Mouse (Mus musculus) forebrain, embryonic 10.5 days (tissue): Measurements from ENCODE around the gene Rap2b. TPM values are rescaled to one million over a fixed set of nuclear protein-coding genes. Genes with fewer than 3 reads are reported as not detected.

ENCODE experiments used
- DNase-seq: peaks from one replicate; pipeline ENCODE4 v3.0.0-alpha.2; 2017; ENCODE audit warnings: low spot score; ENCODE audit errors: extremely low spot score
- H3K27ac ChIP-seq: fragments of 300-500 bp; sonication (generic); 2 replicates; pipeline ENCODE4 v1.5.1; 2016; ENCODE audit warnings: mild to moderate bottlenecking
- H3K27me3 ChIP-seq: fragments of 300-500 bp; sonication (generic); 2 replicates; pipeline ENCODE4 v1.6.1; 2016; ENCODE audit warnings: mild to moderate bottlenecking; ENCODE audit not compliant: poor library complexity, severe bottlenecking
- H3K36me3 ChIP-seq: fragments of 300-500 bp; sonication (generic); replicated peaks from 2 replicates; pipeline ENCODE4 v1.6.1; 2016; ENCODE audit warnings: mild to moderate bottlenecking, moderate library complexity
- H3K4me1 ChIP-seq: fragments of 300-500 bp; sonication (generic); 2 replicates; pipeline ENCODE4 v1.6.1; 2016
- H3K4me3 ChIP-seq: fragments of 300-500 bp; sonication (generic); 2 replicates; pipeline ENCODE4 v1.5.1; 2016; ENCODE audit warnings: mild to moderate bottlenecking, moderate library complexity
- H3K9me3 ChIP-seq: fragments of 300-500 bp; sonication (generic); 2 replicates; pipeline ENCODE4 v1.6.1; 2016; ENCODE audit warnings: mild to moderate bottlenecking, moderate library complexity
- WGBS: fragments of 180-500 bp; shearing (Covaris S2); methylation state at CpG from one replicate; pipeline ENCODE4 v1.1.7; 2016; 5-methylcytosine and 5-hydroxymethylcytosine counted together
- polyA plus RNA-seq: library from polyadenylated mRNA; unstranded; fragments of >200 nt; fragmentation: Nextera tagmentation; extraction: Ambion mirVana; gene quantifications from 2 replicates; pipeline ENCODE4 v1.2.1, GENCODE M21; 2016

The Rap2b gene
- polyA plus RNA-seq, 1 experiment from 2014 or later, result 10.2 TPM

DNA sequence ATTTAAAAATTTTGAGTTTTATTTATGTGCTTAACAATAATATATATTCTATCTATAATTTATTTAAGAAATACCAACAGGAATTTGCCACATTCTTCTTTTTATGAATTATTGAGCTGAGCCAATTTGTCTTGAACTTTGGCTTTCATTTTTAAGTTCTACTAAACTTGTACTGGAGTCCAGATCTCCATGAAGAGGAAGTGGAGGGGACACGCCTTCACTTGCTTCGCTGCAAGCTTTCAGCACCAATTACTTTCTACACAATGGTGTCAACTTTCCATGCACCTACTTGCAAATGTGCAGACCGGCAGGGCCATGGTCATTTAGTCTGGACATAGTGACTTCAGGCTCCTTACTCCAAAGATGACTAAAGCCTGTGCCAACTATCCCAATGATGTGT lies 32.1 kb downstream of the Rap2b start:
- Histone ChIP-seq H3K27me3 (no peaks in the 10 kb centered on the region), H3K27ac (no peak overlapping the region), H3K4me1 (peaks cover 9% of the 10 kb centered on the region; the same call in 1 of the 2 replicates), H3K36me3 (no peaks in the 10 kb centered on the region), H3K9me3 (no peaks in the 10 kb centered on the region), H3K4me3 (no peak overlapping the region)
- WGBS, result 81% methylated on average over 3 of the region's 3 CpGs
- DNase-seq, result no peak

DNA sequence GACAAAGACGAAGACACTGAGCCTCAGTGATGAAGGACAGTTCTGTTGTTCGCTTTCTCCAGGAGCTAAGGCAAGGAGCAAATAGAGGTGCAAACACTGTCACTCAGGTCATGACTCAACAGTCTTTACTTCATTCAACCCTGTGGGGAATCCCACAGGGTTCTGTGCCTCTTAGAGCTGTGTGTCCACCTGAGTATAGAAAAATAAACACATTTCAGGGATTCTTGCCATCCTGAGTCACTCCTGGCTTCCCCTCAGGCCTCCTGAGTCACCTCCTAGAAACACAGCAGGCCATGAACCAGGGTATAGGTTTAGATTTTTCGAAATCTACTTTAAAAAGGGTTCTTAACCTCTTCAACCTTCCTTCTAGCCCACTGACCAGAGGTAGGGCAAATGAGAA lies 33.9 kb downstream of the Rap2b start:
- WGBS, result 85% methylated on average over 3 of the region's 3 CpGs
- no peak for DNase-seq
- H3K4me1 ChIP-seq, result peaks cover 9% of the 10 kb centered on the region; the same call in 1 of the 2 replicates
- no peaks in the 10 kb centered on the region for H3K9me3 ChIP-seq
- H3K4me3 ChIP-seq, result no peak overlapping the region
- H3K36me3 ChIP-seq, result no peaks in the 10 kb centered on the region
- no peak overlapping the region for H3K27ac ChIP-seq
- H3K27me3 ChIP-seq, result no peaks in the 10 kb centered on the region

DNA sequence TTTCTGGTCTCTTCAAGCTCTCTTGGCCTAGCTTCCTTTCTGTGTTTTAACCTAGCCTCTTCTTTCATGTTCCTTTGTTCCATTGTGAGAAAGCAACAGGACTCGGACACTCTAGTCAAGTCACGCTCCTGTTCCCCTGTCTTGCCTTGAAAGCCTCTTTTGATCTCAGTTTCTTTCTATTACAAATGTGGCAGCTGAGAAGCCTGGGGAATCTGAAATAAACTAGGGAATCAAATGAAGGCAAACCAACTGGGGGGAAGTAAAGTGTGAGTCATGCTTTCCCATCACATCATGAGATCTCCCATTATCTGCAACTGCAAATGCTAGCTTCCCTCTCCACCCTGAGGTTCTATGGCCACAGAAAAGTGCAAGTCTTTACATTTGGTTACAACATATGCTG lies 35.3 kb downstream of the Rap2b start:
- H3K36me3 ChIP-seq, result no peaks in the 10 kb centered on the region
- WGBS, result 33% methylated on average over 2 of the region's 2 CpGs
- H3K27me3 ChIP-seq, result no peaks in the 10 kb centered on the region
- H3K4me1 ChIP-seq, result peaks cover 9% of the 10 kb centered on the region; the same call in 1 of the 2 replicates
- no peak overlapping the region for H3K27ac ChIP-seq
- H3K4me3 ChIP-seq, result no peak overlapping the region
- H3K9me3 ChIP-seq, result no peaks in the 10 kb centered on the region
- DNase-seq, result no peak

DNA sequence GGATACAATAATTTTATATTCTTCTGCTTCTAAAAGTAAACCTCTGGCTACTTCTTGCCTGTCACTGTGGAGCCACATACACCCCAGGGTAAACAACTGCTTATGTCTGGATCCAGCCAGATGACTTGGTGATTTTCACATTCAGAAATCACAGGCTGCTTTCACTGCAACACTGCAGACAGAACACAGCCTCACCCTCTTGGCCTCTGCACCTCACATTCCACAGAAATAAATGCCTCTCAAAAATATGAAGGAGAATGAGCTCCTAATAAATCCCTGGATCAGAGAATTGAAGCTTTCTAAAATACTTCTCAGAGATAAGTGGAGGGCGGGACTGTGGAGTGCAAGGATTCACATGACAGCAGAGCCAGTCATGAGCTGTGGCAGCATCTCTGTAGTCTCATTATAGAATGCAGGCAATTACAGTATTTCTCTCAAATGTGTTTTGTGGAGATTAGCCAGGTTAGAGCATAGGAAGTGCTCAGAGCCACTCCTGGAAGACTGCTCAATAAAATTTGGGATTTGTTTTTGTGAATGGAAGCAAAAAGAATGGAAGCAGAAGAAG lies 39.5 kb downstream of the Rap2b start:
- Histone ChIP-seq H3K4me3 (no peak overlapping the region), H3K36me3 (no peaks in the 10 kb centered on the region), H3K4me1 (peaks cover 9% of the 10 kb centered on the region; the same call in 1 of the 2 replicates), H3K27ac (no peak overlapping the region), H3K9me3 (no peaks in the 10 kb centered on the region), H3K27me3 (no peaks in the 10 kb centered on the region)
- WGBS, result 74% methylated on average over 1 of the region's 1 CpGs
- no peak for DNase-seq

DNA sequence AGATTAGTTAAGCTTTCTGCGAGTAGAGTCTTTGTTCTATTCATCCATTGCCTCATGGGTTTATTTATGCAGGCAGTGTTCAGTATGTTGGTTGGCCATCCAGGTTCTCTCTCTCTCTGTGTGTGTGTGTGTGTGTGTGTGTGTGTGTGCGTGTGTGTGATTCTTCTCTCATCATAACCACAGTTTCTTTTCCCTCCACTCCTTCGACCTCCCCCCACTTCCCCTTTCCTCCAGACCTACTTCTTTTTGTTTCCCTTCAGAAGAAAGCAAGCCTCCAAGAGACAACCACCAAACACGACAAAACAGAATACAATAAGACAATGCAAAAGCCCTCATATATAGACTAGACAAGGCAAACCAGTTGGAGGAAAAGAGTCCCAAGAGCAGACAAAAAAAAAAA lies 45.5 kb downstream of the Rap2b start:
- Histone ChIP-seq H3K36me3 (no peaks in the 10 kb centered on the region), H3K4me1 (no peaks in the 10 kb centered on the region), H3K27me3 (no peaks in the 10 kb centered on the region), H3K9me3 (no peaks in the 10 kb centered on the region), H3K4me3 (no peak overlapping the region), H3K27ac (no peak overlapping the region)
- WGBS, result 86% methylated on average over 4 of the region's 4 CpGs
- no peak for DNase-seq

DNA sequence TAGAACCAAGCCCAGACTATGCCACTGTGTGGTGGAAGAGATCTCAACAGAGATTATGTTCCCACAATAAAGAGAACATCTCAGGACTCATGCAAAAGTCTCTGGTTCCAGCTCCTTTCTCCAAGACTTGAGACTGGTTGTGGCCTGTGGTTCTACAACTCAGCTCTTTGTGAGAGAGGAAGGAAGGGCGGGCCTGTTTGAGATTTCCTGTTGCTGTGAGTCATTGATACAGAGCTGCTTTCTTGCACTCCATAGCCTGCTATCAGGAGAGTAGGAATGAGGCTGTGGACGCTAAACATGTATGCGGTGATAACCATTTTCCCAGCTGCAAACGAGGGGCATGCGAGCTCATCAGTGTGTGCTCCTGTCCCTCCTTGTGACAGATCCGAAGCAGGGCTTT lies 48.2 kb downstream of the Rap2b start:
- H3K4me3 ChIP-seq, result no peak overlapping the region
- no peaks in the 10 kb centered on the region for H3K27me3 ChIP-seq
- H3K4me1 ChIP-seq, result no peaks in the 10 kb centered on the region
- 82% methylated on average over 6 of the region's 6 CpGs for WGBS
- H3K9me3 ChIP-seq, result no peaks in the 10 kb centered on the region
- DNase-seq, result no peak
- H3K36me3 ChIP-seq, result no peaks in the 10 kb centered on the region
- H3K27ac ChIP-seq, result no peak overlapping the region

DNA sequence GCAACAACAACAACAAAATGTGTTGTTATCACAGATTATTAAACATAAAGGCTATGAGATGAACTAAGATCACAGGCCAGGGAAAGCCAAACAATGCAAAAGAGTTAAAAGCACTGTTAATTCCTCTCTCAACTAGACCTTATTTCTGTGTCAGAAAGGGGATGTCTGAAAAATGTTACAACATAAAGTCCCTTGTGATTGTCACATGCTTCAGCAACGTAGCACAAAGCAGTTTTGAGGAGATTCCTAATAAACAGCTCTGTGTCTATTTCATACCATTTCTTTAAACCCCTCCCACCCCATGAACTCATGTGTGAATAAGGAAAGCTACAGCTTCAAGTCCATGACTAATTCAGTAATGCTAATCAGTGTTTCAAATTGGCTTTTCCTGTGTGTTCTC lies 54.4 kb downstream of the Rap2b start:
- no peak overlapping the region for H3K27ac ChIP-seq
- no peaks in the 10 kb centered on the region for H3K9me3 ChIP-seq
- no peaks in the 10 kb centered on the region for H3K36me3 ChIP-seq
- no peak overlapping the region for H3K4me3 ChIP-seq
- no peaks in the 10 kb centered on the region for H3K27me3 ChIP-seq
- no peaks in the 10 kb centered on the region; the same call in 1 of the 2 replicates for H3K4me1 ChIP-seq
- 69% methylated on average over 1 of the region's 1 CpGs for WGBS
- DNase-seq, result no peak

Other genes with a start within 250 kb of the Rap2b start
- gene B430305J03Rik, start 4.3 kb downstream of the Rap2b start, polyA plus RNA-seq, result not detected in 2 replicates